Mouse (Mus musculus) kidney, adult 2 months (tissue): Measurements from ENCODE around the gene Cemip. TPM values are rescaled to one million over a fixed set of nuclear protein-coding genes. Genes with fewer than 3 reads are reported as not detected.
A peak's percentile ranks its signal among the peaks of the same experiment; 100 is the strongest.

Experiments used
- DNase-seq: peaks from one replicate; pipeline ENCODE4 v3.0.0; 2021
- H3K27ac ChIP-seq: fragments of 200-500 bp; 2 replicates; pipeline ENCODE4 v1.5.1; 2012; ENCODE audit warnings: low read depth, low read length, control low read depth, inconsistent platforms; ENCODE audit not compliant: insufficient read depth
- H3K27me3 ChIP-seq: fragments of 200-500 bp; replicated peaks from 2 replicates; pipeline ENCODE4 v1.6.1; 2012; ENCODE audit warnings: mild to moderate bottlenecking, moderate library complexity, low read length, inconsistent platforms; ENCODE audit not compliant: control insufficient read depth, insufficient read depth
- H3K36me3 ChIP-seq: fragments of 200-500 bp; 2 replicates; pipeline ENCODE4 v1.6.1; 2012; ENCODE audit warnings: mild to moderate bottlenecking, moderate library complexity, low read length, inconsistent platforms; ENCODE audit not compliant: control insufficient read depth, insufficient read depth
- H3K4me1 ChIP-seq: fragments of 200-500 bp; 2 replicates; pipeline ENCODE4 v1.6.1; 2011; ENCODE audit warnings: low read length; ENCODE audit not compliant: control insufficient read depth, insufficient read depth
- H3K4me3 ChIP-seq: fragments of 200-500 bp; 2 replicates; pipeline ENCODE4 v1.5.1; 2011; ENCODE audit warnings: mild to moderate bottlenecking, low read depth, low read length, control low read depth; ENCODE audit not compliant: insufficient read depth
- CTCF ChIP-seq: fragments of 200-500 bp; conservative IDR thresholded peaks from 2 replicates; pipeline ENCODE4 v1.5.1; 2011; ENCODE audit warnings: low read depth, mild to moderate bottlenecking, control low read depth, low read length, moderate library complexity, mixed read lengths; ENCODE audit not compliant: insufficient read depth, insufficient read length
- POLR2A ChIP-seq: fragments of 200-500 bp; IDR thresholded peaks from one replicate; pipeline ENCODE4 v1.6.1; 2011; ENCODE audit warnings: low read depth, low read length, control low read depth
- WGBS: fragments of 180-500 bp; shearing (Covaris S2); methylation state at CpG from one replicate; pipeline ENCODE4 v1.1.7; 2018; 5-methylcytosine and 5-hydroxymethylcytosine counted together
- polyA plus RNA-seq: library from polyadenylated mRNA; depleted of rRNA; stranded (reverse); fragments of >200 nt; gene quantifications from 2 replicates; pipeline ENCODE4 v1.2.3, GENCODE M21; 2012

The Cemip gene
- polyA plus RNA-seq, 1 experiment, result 0.08 TPM

DNA sequence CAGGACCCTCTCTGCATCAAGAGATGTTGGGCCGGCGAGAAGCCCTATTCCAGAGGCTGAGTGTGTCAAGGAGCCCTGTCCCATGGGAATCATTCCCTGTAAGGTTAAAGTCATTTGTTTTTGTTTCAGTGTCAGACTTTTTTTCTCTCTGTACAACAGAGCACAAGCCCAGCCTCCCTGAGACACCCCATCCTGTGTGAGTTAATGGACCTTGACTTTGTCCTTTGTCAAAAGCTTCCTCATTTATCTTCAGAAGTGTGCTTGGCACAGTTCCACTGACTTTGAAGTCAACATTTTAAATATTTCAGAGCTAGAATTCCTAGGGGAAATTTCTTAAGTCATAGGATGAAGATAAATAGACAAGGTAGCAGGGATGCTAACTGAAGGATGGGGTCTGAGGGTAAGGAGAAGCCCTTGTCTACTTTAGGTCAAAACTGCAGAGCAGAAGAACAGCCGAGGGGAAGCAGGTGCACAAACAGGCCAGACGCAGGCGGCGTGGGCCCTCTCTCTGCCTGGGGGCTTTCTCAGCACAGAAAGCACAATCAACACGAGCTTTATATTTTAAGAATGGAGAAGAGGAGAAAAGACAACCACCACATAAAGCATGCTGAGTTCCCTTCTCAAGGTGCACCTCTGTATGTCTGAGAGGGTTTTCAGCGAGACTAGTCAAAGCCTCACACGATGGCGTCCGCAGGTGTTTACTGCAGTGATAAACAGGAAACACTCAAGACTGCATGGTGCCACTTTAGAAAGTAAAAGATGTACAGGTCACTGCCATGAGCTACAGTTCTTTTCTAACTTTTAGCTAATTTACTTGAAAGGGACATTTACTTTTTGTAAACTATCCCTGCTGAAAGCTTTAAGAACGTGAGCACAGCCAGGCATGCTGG, 33.2 kb upstream of the Cemip start:
- 44% methylated on average over 12 of the region's 12 CpGs for WGBS
- no peaks in the 10 kb centered on the region for H3K36me3 ChIP-seq
- no peaks in the 10 kb centered on the region for H3K27me3 ChIP-seq
- TF ChIP-seq POLR2A (no peak), CTCF (no peak)
- DNase-seq, result peak; percentile 74
- peak overlapping the region; percentile 59; the same call in 1 of the 2 replicates for H3K27ac ChIP-seq
- no peak overlapping the region for H3K4me3 ChIP-seq
- H3K4me1 ChIP-seq, result peaks cover 52% of the 10 kb centered on the region

- TF ChIP-seq CTCF (no peak), POLR2A (no peak)
- Histone ChIP-seq H3K27ac (peak overlapping the region; percentile 51), H3K4me1 (peaks cover 51% of the 10 kb centered on the region), H3K36me3 (no peaks in the 10 kb centered on the region), H3K27me3 (no peaks in the 10 kb centered on the region), H3K4me3 (no peak overlapping the region)
- 53% methylated on average over 6 of the region's 6 CpGs for WGBS
- DNase-seq, result peak; percentile 83
Observed at GRCm38 (mm10) chr7:84117543-84118122, 31.3 kb upstream of the Cemip start.

DNA sequence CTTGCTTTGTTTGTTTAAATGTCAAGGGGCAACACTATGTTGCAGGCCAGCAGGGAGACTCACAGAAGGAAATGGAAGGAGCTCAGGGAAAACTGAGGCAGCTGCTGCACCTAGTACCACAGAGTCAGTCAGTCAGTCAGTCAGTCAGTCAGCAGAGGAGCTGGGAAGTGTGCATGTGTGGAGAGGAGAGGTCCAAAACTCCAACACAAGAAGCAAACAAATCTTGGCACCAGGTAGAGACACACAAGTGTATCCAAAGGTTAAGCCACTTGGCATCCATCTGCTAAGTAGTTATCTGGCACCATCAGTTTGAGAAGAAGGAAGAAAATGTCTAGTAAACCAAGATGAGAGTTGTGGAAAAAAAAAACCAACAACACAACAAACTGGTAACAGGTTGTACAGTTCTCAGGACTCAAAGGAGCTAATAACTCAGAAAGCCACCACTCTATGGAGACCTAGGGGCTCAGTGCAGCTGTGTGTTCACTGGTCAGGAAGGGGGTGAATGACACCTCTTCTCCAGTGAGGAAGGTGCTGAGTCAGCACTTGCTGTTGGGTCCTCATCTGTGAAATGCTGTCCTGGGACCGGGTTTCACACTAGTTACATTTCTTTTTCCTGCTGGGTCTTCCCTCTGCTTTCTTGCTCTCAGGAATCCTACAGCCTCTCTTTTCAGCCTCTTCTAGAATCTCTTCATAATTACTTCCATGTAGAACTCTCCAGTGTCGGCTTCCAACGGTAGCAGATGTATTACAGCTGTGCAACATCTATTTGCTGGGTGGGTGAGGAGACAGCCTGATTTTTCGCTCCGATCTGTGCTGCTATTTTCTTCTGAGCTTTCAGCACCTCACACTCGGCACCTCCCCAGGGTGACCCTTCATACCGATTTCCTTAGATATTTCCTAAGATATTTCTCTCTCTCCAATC, 30.6 kb upstream of the Cemip start:
- no peaks in the 10 kb centered on the region for H3K27me3 ChIP-seq
- peak overlapping the region; percentile 51 for H3K27ac ChIP-seq
- no peaks in the 10 kb centered on the region for H3K36me3 ChIP-seq
- WGBS, result 52% methylated on average over 7 of the region's 7 CpGs
- peak; percentile 89 for DNase-seq
- no peak for TF ChIP-seq POLR2A
- TF ChIP-seq CTCF, result no peak
- peaks cover 47% of the 10 kb centered on the region for H3K4me1 ChIP-seq
- no peak overlapping the region for H3K4me3 ChIP-seq

DNA sequence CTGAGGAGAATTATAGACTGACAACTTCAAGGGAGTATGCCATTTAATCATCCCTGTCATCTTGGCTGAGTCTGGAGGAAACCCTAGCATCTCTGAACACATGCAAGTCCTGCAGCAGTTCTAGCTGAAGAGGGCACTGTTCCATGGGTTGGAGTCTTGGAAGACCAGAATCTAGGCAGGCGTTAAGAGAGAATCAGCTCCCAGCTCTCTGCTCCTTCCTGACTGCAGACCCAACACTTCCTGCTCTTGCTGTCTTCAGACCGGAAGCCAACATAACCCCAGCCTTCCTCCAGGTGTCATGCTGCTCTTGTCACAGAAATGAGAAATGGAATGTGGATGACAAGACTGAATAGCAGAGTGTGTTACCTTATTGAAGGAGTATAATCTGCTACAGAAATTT, 29.1 kb upstream of the Cemip start:
- no peak for DNase-seq
- 29% methylated on average over 2 of the region's 2 CpGs for WGBS
- no peak overlapping the region for H3K4me3 ChIP-seq
- TF ChIP-seq POLR2A, result no peak
- peak; percentile 34; the same call in 1 of the 2 replicates for TF ChIP-seq CTCF
- H3K27me3 ChIP-seq, result no peaks in the 10 kb centered on the region
- no peaks in the 10 kb centered on the region for H3K36me3 ChIP-seq
- H3K27ac ChIP-seq, result no peak overlapping the region
- H3K4me1 ChIP-seq, result peaks cover 47% of the 10 kb centered on the region

DNA sequence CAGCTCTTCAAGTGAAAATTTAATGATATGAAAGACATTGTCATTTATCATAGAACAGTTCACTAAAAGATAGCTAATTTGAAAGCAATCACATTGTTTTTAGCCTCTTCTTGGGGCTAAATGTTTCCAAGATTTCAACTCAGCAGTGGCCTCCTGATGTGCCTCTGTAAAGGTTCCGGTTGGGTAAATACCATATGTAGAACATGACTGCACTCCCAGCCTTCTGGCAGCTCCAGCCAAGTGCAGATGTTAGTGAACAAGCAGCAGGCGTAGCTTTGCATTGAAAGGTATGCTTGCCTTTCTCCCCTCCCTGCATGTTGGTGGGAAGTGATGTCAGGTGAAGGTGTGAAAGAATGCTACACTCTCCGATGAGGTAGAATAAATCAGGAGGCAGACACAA, 28.5 kb upstream of the Cemip start:
- no peak overlapping the region for H3K27ac ChIP-seq

GRCm38 (mm10) chr7:84113035-84113390, 26.7 kb upstream of the Cemip start:
- Histone ChIP-seq H3K4me1 (peaks cover 29% of the 10 kb centered on the region), H3K4me3 (no peak overlapping the region), H3K36me3 (no peaks in the 10 kb centered on the region; the same call in 1 of the 2 replicates), H3K27me3 (no peaks in the 10 kb centered on the region), H3K27ac (no peak overlapping the region)
- DNase-seq, result no peak
- TF ChIP-seq POLR2A (no peak), CTCF (no peak)
- WGBS, result 35% methylated on average over 8 of the region's 8 CpGs

More for the DNA sequence above, 28.5 kb upstream of the Cemip start:
- DNase-seq, result no peak
- peaks cover 45% of the 10 kb centered on the region for H3K4me1 ChIP-seq
- WGBS, result 48% methylated on average over 3 of the region's 3 CpGs
- no peak overlapping the region for H3K4me3 ChIP-seq
- no peak for TF ChIP-seq POLR2A
- TF ChIP-seq CTCF, result no peak
- no peaks in the 10 kb centered on the region for H3K27me3 ChIP-seq
- H3K36me3 ChIP-seq, result no peaks in the 10 kb centered on the region
